Mouse (Mus musculus): ENCODE data around the gene Lrrc8c. TPM values are rescaled to one million over a fixed set of nuclear protein-coding genes. Genes with fewer than 3 reads are reported as not detected.

Lrrc8c gene
- polyA plus RNA-seq, 1 experiment from 2014 or later, result 21.4 TPM

DNA sequence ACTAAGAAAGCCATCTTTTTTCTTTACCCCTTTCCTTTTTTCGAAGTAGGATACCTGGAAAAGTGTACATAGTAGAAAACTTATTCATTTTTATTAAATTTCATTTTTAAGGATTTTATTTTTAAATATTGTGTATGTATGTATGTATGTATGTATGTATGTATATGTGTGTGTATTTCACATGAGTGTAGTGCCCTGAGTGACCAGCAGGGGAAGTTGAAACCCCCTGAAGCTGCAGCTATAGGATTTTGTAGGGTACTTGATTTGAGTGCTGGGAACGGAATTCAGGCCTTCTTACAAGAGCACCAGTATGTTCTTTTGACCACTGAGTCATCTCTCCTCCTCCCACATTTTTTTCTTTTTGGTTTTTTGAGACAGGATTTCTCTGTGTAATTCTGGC is 100.5 kb downstream of the Lrrc8c start:
- no peaks in the 10 kb centered on the region for H3K9me3 ChIP-seq (ENCODE audit: control insufficient read depth, low read depth, low read length)
- H3K4me1 ChIP-seq (ENCODE audit: control insufficient read depth, insufficient read depth, low read length), result no peaks in the 10 kb centered on the region
- ATAC-seq (ENCODE audit: insufficient number of reproducible peaks, insufficient read depth, low FRiP score, low read depth), result no peak
- no peak overlapping the region for H3K4me3 ChIP-seq (ENCODE audit: low read depth, low read length)
- H3K4me2 ChIP-seq (replicated peaks; ENCODE audit: low read depth, low read length), result no peak overlapping the region
- no peak overlapping the region for H3K9ac ChIP-seq (replicated peaks; ENCODE audit: low read depth, low read length)
- H3K27ac ChIP-seq (ENCODE audit: low read length), result no peak overlapping the region
- 88% methylated on average over 2 of the region's 2 CpGs for WGBS
- no peaks in the 10 kb centered on the region for H3K36me3 ChIP-seq (ENCODE audit: control insufficient read depth, insufficient read depth, low read length)
- no peaks in the 10 kb centered on the region for H3K27me3 ChIP-seq (ENCODE audit: control insufficient read depth, insufficient read depth, low read length)

DNA sequence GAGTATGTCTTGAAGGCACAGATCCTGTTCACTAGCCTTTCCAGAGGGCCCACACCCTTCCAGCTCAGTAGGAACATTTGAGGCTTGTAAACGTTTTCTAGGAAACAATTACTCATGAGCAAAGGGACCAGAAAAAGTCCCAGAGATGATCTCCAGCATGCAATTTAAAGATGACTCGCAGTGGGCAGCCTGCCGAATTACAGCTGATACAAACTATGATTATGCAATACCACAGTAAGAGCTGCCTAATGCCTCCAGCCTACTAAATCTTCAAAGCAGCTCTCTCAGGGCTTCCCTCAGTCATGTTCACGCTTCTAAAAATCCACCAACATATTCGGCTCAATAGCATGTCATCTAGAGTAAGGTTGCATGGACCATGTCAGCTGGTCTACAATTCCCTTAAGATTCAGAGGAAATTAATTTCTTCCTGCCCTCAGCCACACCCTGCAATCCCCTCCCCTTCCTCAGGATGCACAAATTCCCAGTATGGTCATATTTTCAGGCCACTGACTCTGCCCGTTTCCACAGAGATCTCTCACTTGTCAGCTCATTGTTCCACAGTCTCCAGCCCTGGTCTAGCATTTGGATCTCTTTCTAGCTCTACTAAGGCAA is 101.4 kb downstream of the Lrrc8c start:
- no peak overlapping the region for H3K9ac ChIP-seq (replicated peaks; ENCODE audit: low read depth, low read length)
- WGBS, result 65% methylated on average over 6 of the region's 6 CpGs
- H3K4me2 ChIP-seq (replicated peaks; ENCODE audit: low read depth, low read length), result no peak overlapping the region
- ATAC-seq (ENCODE audit: insufficient number of reproducible peaks, insufficient read depth, low FRiP score, low read depth), result no peak
- H3K4me3 ChIP-seq (ENCODE audit: low read depth, low read length), result no peak overlapping the region
- no peaks in the 10 kb centered on the region for H3K9me3 ChIP-seq (ENCODE audit: control insufficient read depth, low read depth, low read length)
- no peaks in the 10 kb centered on the region for H3K27me3 ChIP-seq (ENCODE audit: control insufficient read depth, insufficient read depth, low read length)
- H3K4me1 ChIP-seq (ENCODE audit: control insufficient read depth, insufficient read depth, low read length), result no peaks in the 10 kb centered on the region
- no peaks in the 10 kb centered on the region for H3K36me3 ChIP-seq (ENCODE audit: control insufficient read depth, insufficient read depth, low read length)
- no peak overlapping the region for H3K27ac ChIP-seq (ENCODE audit: low read length)

DNA sequence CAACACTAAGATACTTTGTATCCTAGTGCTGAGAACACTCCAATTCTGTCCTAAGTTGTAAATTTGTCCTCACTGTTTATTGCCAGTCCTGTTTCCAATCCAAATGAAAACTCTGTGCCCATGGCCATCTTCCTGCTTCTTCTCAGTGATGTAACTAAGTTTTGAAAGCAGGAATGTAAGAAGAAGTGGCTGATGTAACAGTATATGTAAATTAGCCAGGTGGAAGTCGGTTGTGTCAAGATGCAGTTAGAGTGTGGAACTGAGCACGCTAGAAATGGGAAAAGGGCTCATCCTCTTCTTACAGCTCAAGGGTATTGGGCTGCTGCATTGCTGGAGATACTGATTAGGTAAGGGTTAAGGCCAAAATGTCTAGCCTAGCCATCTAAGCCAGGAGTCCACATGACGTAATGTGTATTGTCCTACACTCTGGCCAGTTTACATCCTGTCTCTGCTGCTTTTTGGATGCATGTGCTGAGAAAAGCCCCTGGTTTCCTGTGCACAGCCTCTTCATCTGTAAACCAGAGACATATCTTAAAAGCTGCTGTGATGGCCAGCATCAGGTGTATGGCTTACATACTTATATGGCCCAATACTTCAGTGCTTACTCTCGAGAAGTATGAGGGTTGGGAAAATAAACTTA is 104.0 kb downstream of the Lrrc8c start:
- no peak for ATAC-seq (ENCODE audit: insufficient number of reproducible peaks, insufficient read depth, low FRiP score, low read depth)
- Histone ChIP-seq H3K9ac (replicated peaks; ENCODE audit: low read depth, low read length) (no peak overlapping the region), H3K27me3 (ENCODE audit: control insufficient read depth, insufficient read depth, low read length) (no peaks in the 10 kb centered on the region), H3K36me3 (ENCODE audit: control insufficient read depth, insufficient read depth, low read length) (no peaks in the 10 kb centered on the region), H3K27ac (ENCODE audit: low read length) (peak overlapping the region; percentile 33; the same call in 1 of the 2 replicates), H3K4me2 (replicated peaks; ENCODE audit: low read depth, low read length) (no peak overlapping the region), H3K4me1 (ENCODE audit: control insufficient read depth, insufficient read depth, low read length) (no peaks in the 10 kb centered on the region), H3K4me3 (ENCODE audit: low read depth, low read length) (no peak overlapping the region), H3K9me3 (ENCODE audit: control insufficient read depth, low read depth, low read length) (no peaks in the 10 kb centered on the region)
- WGBS, result 51% methylated on average over 4 of the region's 4 CpGs

DNA sequence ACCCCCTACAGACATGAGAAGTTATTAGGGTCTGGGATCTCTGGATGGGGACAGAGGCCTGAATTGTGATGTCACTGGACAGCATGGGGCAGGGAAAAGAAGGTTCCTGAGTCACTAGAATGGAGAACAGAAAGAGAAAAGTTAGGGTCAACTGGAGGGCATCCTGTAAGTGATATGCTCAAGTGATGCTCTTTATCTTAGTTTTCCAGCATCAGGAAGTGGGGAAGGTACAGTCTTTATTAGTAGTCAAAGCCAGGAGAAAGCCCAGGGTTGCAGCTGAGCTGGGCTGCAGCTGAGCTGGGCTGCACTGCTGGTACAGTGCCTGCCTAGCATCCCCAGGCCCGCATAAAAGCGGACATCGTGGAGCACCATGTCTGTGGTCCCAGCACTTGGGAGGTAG is 105.1 kb downstream of the Lrrc8c start:
- Histone ChIP-seq H3K27me3 (ENCODE audit: control insufficient read depth, insufficient read depth, low read length) (no peaks in the 10 kb centered on the region), H3K9ac (replicated peaks; ENCODE audit: low read depth, low read length) (no peak overlapping the region), H3K4me1 (ENCODE audit: control insufficient read depth, insufficient read depth, low read length) (no peaks in the 10 kb centered on the region), H3K27ac (ENCODE audit: low read length) (no peak overlapping the region), H3K4me2 (replicated peaks; ENCODE audit: low read depth, low read length) (no peak overlapping the region), H3K9me3 (ENCODE audit: control insufficient read depth, low read depth, low read length) (no peaks in the 10 kb centered on the region), H3K36me3 (ENCODE audit: control insufficient read depth, insufficient read depth, low read length) (no peaks in the 10 kb centered on the region), H3K4me3 (ENCODE audit: low read depth, low read length) (no peak overlapping the region)
- WGBS, result 89% methylated on average over 3 of the region's 3 CpGs
- no peak for ATAC-seq (ENCODE audit: insufficient number of reproducible peaks, insufficient read depth, low FRiP score, low read depth)

DNA sequence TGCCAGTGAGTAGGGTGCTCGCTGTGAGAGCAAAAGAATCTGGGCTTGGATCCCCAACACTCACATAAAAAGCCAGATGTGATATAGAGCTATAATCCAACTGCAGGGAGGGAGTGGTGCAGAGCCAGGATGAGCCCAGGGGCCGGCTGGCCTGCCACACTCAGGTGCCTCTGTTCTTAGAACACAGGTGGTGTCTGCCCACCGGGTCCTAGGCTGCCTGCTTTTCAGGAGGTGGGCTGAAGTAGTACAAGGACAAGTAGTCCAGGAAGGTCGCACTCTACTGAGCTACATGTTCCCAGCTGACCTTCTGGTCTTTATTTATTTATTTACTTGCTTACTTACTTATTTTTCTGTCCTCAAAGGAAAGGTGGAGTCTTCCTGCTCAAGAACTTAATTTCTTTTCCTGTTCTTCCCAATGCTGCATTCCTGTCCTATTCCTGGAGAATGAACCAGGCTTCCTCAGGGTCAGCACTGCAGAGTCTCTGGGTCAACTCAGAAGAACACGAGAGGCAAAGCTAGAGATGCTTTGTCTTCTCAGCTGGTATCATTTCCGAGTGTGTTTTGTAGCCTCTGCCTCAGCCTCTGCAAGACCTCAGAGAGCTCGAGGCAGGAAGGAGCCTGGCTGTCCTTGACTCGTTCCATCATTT is 106.4 kb downstream of the Lrrc8c start:
- no peak overlapping the region; the same call in 1 of the 2 replicates for H3K27ac ChIP-seq (ENCODE audit: low read length)
- H3K9ac ChIP-seq (replicated peaks; ENCODE audit: low read depth, low read length), result no peak overlapping the region
- no peaks in the 10 kb centered on the region for H3K36me3 ChIP-seq (ENCODE audit: control insufficient read depth, insufficient read depth, low read length)
- H3K27me3 ChIP-seq (ENCODE audit: control insufficient read depth, insufficient read depth, low read length), result no peaks in the 10 kb centered on the region
- no peak for ATAC-seq (ENCODE audit: insufficient number of reproducible peaks, insufficient read depth, low FRiP score, low read depth)
- H3K4me2 ChIP-seq (replicated peaks; ENCODE audit: low read depth, low read length), result no peak overlapping the region
- H3K4me1 ChIP-seq (ENCODE audit: control insufficient read depth, insufficient read depth, low read length), result no peaks in the 10 kb centered on the region
- no peak overlapping the region for H3K4me3 ChIP-seq (ENCODE audit: low read depth, low read length)
- 64% methylated on average over 8 of the region's 8 CpGs for WGBS
- no peaks in the 10 kb centered on the region for H3K9me3 ChIP-seq (ENCODE audit: control insufficient read depth, low read depth, low read length)

DNA sequence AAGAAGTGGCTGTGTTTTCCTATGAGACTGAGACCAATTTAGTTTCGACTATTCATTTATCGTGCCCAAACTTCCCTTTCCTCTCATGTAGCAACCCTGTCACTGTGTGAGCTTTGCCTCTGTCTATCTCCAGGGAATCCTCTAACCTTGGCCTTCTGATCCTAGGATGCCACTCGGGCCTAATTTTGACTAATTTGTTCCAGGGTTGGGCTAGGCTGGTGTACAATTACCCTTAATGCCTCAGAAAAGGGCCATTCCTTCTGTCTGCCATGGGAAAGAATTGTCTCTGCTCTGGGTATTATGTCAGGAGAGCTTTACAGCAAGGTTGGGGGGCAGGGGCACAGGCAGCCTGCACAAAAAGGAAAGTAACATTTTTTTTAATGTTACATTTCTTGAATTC is 107.2 kb downstream of the Lrrc8c start:
- Histone ChIP-seq H3K9ac (replicated peaks; ENCODE audit: low read depth, low read length) (no peak overlapping the region), H3K27me3 (ENCODE audit: control insufficient read depth, insufficient read depth, low read length) (no peaks in the 10 kb centered on the region), H3K27ac (ENCODE audit: low read length) (peak overlapping the region; percentile 33; the same call in 1 of the 2 replicates), H3K4me3 (ENCODE audit: low read depth, low read length) (no peak overlapping the region), H3K4me2 (replicated peaks; ENCODE audit: low read depth, low read length) (no peak overlapping the region), H3K9me3 (ENCODE audit: control insufficient read depth, low read depth, low read length) (no peaks in the 10 kb centered on the region), H3K4me1 (ENCODE audit: control insufficient read depth, insufficient read depth, low read length) (no peaks in the 10 kb centered on the region), H3K36me3 (ENCODE audit: control insufficient read depth, insufficient read depth, low read length) (no peaks in the 10 kb centered on the region)
- 56% methylated on average over 3 of the region's 3 CpGs for WGBS
- no peak for ATAC-seq (ENCODE audit: insufficient number of reproducible peaks, insufficient read depth, low FRiP score, low read depth)

DNA sequence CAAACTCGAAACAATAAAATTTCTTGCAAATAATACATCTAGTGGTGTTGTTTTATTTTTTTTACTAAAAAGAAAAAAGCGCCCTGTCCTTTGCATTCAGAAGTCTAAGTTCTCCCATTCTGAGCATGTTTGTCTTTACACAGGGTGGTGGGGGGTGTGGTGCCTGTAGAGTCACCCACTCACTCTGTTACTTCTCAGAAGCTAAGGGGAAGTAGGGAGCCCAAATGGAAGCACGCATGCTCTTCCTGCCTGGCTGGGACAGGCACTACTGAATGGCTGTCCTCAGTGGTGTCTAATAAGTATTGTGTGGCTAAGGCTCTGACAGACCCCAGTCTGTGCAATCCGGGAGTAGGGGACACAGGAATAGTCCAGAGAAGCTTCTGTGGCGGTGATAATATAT is 107.9 kb downstream of the Lrrc8c start:
- Histone ChIP-seq H3K27ac (ENCODE audit: low read length) (no peak overlapping the region), H3K9me3 (ENCODE audit: control insufficient read depth, low read depth, low read length) (no peaks in the 10 kb centered on the region), H3K4me2 (replicated peaks; ENCODE audit: low read depth, low read length) (no peak overlapping the region), H3K4me1 (ENCODE audit: control insufficient read depth, insufficient read depth, low read length) (no peaks in the 10 kb centered on the region), H3K4me3 (ENCODE audit: low read depth, low read length) (no peak overlapping the region), H3K9ac (replicated peaks; ENCODE audit: low read depth, low read length) (no peak overlapping the region), H3K36me3 (ENCODE audit: control insufficient read depth, insufficient read depth, low read length) (no peaks in the 10 kb centered on the region), H3K27me3 (ENCODE audit: control insufficient read depth, insufficient read depth, low read length) (no peaks in the 10 kb centered on the region)
- WGBS, result 76% methylated on average over 5 of the region's 5 CpGs
- ATAC-seq (ENCODE audit: insufficient number of reproducible peaks, insufficient read depth, low FRiP score, low read depth), result no peak

DNA sequence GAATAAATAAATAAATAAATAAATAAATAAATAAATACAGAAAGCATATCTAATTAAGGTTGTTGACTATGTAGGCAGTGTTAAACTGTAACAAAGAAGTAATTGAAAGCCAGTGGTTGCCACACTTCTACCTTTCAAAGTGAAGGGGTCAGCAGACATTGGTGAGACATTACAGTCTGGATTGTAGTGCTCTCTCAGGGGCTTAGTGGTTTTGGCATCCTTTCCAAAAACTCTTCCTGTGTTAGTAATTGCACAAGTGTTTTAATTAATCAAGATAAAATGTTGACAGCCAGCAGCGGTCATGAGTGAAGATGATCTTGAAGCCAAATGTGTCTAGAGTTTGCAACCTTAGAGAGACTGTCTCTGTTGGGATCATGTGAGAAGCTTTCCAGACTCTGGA is 110.8 kb downstream of the Lrrc8c start:
- H3K9me3 ChIP-seq (ENCODE audit: control insufficient read depth, low read depth, low read length), result no peaks in the 10 kb centered on the region
- no peaks in the 10 kb centered on the region for H3K36me3 ChIP-seq (ENCODE audit: control insufficient read depth, insufficient read depth, low read length)
- no peak for ATAC-seq (ENCODE audit: insufficient number of reproducible peaks, insufficient read depth, low FRiP score, low read depth)
- no peak overlapping the region for H3K27ac ChIP-seq (ENCODE audit: low read length)
- no peaks in the 10 kb centered on the region for H3K27me3 ChIP-seq (ENCODE audit: control insufficient read depth, insufficient read depth, low read length)
- H3K4me1 ChIP-seq (ENCODE audit: control insufficient read depth, insufficient read depth, low read length), result no peaks in the 10 kb centered on the region
- WGBS, result 56% methylated on average over 1 of the region's 1 CpGs
- H3K4me3 ChIP-seq (ENCODE audit: low read depth, low read length), result no peak overlapping the region
- no peak overlapping the region for H3K9ac ChIP-seq (replicated peaks; ENCODE audit: low read depth, low read length)
- H3K4me2 ChIP-seq (replicated peaks; ENCODE audit: low read depth, low read length), result no peak overlapping the region
